Mouse (Mus musculus) 3134 (cell line): ENCODE measurements at regions not wholly inside any gene's neighbourhood (a gene's known extent, or its start where the extent isn't known, plus 50 kb on each side); places are given as distances from the start of the nearest gene placed in this dataset.

ENCODE experiments used
- DNase-seq: peaks from one replicate; pipeline ENCODE4 v3.0.0-alpha.2; 2011; ENCODE audit warnings: low spot score; ENCODE audit not compliant: insufficient read length; ENCODE audit errors: extremely low read depth

GRCm38 (mm10) chr4:124110705-124111104 is 192.9 kb upstream of the 4930535I16Rik start:
- no peak for DNase-seq

DNA sequence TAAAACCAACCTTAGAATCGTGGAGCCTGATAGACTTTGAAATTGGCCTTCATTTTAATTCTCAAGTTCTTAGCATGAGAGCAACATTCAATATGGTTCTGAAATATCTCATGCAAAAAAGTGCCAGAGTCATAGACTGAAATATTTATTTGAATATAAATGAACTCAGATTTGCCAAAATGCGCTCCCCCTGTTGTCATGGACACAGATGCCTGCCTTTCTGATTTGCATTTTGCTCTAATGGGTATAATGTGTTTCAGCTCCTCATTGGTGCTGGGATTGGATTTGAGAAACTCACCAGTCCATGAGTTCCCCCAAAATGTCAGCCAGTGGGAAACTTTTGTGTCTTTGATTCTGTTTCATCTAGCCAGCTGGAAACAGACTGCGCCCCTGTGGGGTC is 191.5 kb upstream of the 4930535I16Rik start:
- DNase-seq = no peak

- no peak for DNase-seq
Measured at GRCm38 (mm10) chr4:124102684-124103083, 184.9 kb upstream of the 4930535I16Rik start.

DNA sequence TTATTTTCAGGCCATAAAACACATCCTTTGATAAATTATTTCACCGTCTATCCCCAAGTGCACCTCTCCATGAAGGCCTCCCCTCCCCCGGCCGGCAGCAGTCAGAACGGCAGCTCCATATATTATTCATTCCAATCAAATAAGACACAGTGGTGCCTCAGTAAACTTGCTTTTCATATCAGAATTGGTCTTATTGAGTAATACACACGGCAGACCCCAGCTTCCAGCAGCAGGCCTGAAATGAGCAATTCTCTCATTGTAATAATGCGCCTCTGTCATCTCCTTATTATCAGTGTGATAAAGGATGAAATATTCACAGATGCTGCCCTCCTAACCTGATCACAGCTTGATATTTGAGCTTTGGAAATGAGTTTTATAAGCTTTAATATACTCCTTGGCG is 169.0 kb upstream of the 4930535I16Rik start:
- no peak for DNase-seq

DNA sequence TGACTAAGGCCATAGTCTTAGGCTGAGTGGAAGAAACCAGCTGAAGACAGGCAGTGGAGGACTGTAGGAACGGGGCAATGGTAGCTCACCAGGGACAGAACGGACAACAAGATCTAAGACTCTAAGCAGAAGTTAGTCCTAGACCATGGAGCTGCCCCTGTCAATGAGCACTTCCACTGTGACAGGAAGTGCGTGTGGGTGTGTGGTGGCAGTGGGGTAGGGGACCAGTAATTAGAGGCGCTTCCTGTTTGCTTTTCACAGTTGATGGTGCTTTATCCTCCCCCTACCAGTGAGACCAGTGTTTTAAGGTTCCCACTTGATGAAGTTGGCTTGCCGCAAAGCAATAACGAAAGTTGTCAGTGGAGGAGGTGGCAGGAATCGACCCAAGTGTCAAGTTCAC is 168.4 kb upstream of the 4930535I16Rik start:
- no peak for DNase-seq

- DNase-seq = no peak
Measured at GRCm38 (mm10) chr4:124079603-124080002, 161.8 kb upstream of the 4930535I16Rik start.

DNA sequence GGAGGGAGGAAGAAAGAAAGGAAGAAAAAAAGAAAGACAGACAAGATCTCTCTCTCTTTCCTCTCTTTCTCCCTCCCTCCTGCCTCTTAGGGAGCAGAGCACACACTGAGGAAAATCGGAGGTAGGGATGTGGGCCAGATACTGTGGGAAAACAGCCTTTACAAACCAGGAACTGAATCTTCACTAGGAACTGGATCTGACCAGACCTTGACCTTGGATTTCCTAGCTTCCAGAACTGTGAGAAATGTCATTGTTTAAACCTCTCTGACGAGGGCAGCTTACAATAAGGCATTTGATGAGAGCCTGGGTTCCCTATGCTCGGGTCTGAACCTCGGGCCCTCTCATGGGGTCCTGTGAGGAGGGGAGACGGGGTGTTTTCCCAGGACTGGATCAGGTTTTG is 157.7 kb upstream of the 4930535I16Rik start:
- DNase-seq = no peak

DNA sequence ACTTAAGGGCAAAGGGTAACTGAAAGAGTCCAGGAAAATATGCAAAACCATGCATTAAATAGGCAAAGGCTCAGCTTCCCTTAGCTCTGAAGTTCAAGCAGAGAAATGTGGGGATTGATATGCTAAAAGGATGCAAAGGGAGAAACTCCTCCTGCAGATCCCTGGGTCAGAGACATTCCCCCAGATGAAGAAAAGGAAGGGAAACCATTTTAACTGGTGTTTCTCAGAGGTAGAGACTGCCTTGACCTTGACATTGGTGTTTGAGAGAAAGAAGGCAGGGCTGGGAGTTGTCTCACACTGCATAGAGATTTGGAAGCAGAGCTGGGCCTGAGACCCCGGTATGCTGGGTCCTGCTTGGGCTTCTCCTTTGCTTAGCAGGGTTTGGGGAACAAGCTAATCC is 155.8 kb upstream of the 4930535I16Rik start:
- DNase-seq = no peak

- DNase-seq = no peak
Measured at GRCm38 (mm10) chr4:124064601-124065000, 146.8 kb upstream of the 4930535I16Rik start.

DNA sequence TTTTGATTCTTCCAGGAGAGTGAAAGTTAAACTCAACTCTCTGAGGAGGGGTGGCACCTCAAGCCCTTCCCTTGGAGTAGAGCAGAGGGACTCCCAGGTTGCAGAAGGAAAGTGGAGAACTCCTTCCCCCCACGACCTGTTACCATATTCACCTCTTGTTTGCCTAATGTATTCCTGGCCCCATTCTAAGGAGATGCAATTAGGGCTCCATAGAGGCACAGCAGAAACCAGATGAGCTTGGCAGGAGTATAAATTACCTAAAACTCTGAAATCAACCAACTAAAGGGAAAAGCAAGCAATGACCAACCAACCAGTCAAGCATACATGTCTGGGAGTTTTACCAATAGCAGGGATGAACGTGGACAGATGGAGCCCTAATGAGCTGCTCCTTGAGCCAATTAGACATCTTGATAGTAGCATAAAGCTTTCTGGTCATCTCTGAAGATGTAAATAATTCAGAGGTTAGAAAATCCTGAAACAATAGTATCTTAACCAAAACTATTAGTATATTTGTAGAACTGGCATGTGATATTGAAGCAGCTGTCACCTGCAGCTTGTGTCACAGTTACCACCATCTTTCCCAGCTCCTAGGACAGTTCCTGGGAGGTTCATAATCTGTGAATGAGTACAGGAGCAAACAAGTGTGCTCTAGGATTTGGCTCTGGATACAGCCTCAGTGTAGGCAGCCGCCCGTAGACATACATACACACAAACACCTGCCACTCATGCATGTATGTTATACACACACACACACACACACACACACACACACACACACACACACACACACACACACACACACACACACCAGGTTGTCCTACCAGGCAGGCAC is 145.7 kb upstream of the 4930535I16Rik start:
- no peak for DNase-seq

DNA sequence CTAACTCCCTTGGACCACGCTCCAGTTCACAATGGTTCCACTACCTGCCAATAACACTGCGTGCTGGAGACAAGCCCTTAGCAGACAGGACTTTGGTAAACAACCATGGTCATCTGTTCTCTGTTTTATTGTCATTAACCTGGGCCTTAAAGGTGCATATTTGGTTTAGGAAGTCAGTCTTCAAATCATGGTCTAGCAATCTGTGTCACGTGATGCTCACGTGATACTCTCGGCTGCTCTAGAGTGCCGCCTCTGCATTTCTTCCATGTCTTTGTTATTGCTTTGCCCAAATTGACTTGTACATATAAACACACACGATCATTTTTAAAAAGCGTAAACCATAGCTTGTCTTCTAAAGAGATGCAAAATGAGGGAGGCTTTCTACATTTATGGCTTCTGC is 139.8 kb upstream of the 4930535I16Rik start:
- no peak for DNase-seq

GRCm38 (mm10) chr4:124054240-124054760 is 136.5 kb upstream of the 4930535I16Rik start:
- no peak for DNase-seq

DNA sequence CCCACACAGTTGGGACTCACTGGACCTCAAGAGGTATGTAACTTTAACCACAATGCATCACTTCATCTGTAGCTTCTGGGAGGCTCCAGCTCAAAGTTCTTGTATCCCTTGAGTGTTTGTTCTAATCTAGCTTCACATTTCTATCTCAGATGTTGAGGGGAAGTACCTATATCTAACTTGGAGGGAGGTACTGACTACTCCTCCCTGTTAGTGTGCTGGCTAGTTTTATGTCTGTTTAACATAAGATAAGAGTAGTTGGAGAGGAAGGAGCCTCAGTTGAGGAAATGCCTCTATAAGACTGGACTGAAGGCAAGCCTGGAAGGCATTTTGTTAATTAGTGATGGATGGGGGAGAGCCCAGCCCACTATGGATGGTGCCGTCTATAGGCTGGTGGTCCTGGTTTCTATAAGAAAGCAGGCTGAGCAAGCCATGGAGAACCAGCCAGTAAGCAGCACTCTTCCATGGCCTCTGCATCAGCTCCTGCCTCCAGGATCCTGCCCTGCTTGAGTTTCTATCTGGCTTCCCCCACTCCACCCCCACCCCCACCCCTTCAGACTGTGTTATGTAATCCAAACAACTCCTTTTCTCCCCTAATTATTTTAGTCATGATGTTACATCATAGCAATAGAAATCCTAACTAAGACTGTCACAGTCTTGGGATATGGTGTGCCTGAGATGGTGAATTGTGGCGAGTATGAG is 135.7 kb upstream of the 4930535I16Rik start:
- no peak for DNase-seq

- DNase-seq = no peak
Measured at GRCm38 (mm10) chr4:124052387-124052786, 134.6 kb upstream of the 4930535I16Rik start.

GRCm38 (mm10) chr4:124048348-124048831 is 130.6 kb upstream of the 4930535I16Rik start:
- no peak for DNase-seq

DNA sequence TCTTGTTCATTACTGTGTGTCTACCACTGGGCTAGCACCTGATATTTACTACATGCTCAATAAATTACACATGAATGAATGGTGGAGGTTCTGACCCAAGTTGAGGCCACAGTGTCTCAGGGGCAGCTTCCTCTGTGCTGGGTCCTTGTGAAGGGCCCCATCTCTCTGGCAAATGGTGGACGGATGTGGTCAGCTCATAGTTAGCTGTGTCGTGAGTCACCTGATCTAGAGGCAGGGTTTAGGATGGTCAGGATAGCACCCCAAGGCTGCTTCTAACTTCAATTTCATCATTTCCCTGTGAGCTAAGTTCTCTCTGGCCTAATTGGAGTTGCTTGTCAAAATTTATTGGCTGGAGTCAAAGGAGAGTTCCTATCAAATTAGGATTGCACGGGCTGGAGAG is 130.1 kb upstream of the 4930535I16Rik start:
- no peak for DNase-seq

DNA sequence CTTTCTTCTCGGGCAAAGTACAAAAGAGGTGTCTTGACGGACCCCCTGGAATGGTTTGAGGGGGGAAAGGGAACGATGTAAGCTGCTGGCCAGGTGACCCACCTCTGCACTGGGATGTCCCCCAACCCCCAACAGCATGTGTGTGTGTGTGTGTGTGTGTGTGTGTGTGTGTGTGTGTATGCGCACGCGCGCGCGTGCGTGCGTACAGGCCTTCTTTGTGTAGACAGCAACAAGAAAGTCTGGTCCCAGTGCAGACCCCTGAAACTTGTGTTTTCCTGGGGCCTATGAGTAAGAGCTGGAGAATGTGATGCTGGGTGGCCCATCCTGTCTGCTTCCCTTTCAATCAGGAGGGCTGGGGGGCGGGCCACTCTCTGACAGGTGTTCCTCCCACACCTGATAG is 118.7 kb upstream of the 4930535I16Rik start:
- DNase-seq = no peak

DNA sequence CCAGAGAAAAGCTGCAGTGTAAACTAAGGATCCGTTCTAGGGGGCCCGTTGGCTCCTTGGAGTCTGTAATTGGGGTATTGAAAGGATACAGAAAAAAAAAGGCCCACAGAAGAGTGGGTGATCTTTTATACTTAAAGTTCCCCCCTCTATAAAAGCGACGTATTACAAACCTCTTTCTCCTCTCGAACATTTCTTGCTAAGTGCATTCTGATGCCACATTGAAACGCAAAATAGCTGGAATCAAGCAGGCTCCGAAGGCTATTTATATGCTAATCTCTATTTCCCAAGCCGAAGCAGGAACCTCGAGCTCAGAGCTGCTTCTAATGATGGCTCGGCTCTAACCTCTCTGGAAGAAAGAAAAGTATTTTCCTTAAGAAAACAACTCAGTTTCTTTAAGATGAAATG is 117.8 kb upstream of the 4930535I16Rik start:
- no peak for DNase-seq

- DNase-seq = no peak
Measured at GRCm38 (mm10) chr4:124035192-124035591, 117.4 kb upstream of the 4930535I16Rik start.

DNA sequence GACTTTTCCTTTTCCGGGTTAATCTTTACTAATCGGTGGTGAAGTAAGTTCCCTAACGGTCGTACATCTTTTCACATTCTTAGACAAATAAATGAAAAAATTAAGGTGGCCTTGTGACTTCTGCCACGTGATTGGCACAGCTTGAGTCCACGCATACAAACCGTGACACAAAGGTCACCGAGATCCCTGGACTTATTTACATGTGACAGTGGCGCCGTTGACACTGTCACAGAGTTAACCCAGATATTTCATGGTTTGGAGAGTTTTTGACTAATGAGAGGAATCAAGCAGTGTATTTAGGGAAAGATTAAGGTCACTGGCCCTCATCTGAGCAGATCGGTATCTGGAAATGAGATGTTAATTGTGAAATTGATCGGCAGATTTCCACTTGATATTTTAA is 110.2 kb upstream of the 4930535I16Rik start:
- no peak for DNase-seq

GRCm38 (mm10) chr4:124016401-124016800 is 98.6 kb upstream of the 4930535I16Rik start:
- DNase-seq = no peak

GRCm38 (mm10) chr4:124015323-124015722 is 97.5 kb upstream of the 4930535I16Rik start:
- DNase-seq = no peak
